ENCODE assay signal across 24 mouse cellular contexts in genomic region chr5:53691577-53691976, GRCm38 (mm10). TPM values are rescaled to one million over a fixed set of nuclear protein-coding genes. Genes with fewer than 3 reads are reported as not detected.
DNase-seq lines count a peak whose midpoint lies in the region; ATAC-seq lines count a peak whose summit lies in the region.
"Had no signal": no experiment of that assay in that cellular context is flagged by ENCODE, and none has a peak within 500 bp of the region (broad histone marks: within the 10 kb centered on the region; RNA-seq: fewer than 3 reads in every experiment).

No protein-coding gene starts in this region.

- no peaks in the 10 kb centered on the region for H3K36me3 ChIP-seq in heart, embryonic 16.5 days (ENCODE audit: control insufficient read depth, insufficient read depth)
- H3K36me3 ChIP-seq in neural tube, embryonic 14.5 days (ENCODE audit: control insufficient read depth, insufficient read depth, low read length) = no peaks in the 10 kb centered on the region
- H3K36me3 ChIP-seq: liver, embryonic 13.5 days had no signal

- H3K27ac ChIP-seq in heart, embryonic 16.5 days (ENCODE audit: low read length) = no peak overlapping the region
- no peak overlapping the region for H3K27ac ChIP-seq in neural tube, embryonic 14.5 days (ENCODE audit: low read depth, low read length)
- H3K27ac ChIP-seq: heart, adult 2 months; liver, embryonic 13.5 days had no signal

- no peak overlapping the region for H3K4me2 ChIP-seq in heart, embryonic 16.5 days (ENCODE audit: low read depth, low read length)
- H3K4me2 ChIP-seq in neural tube, embryonic 14.5 days (ENCODE audit: low read depth, low read length) = no peak overlapping the region
- H3K4me2 ChIP-seq: liver, embryonic 13.5 days; lung, embryonic 14.5 days had no signal

- intact Hi-C loops in heart, postnatal 25 days (cut with DNase I) = no loop called here

- no peaks in the 10 kb centered on the region for H3K27me3 ChIP-seq in heart, embryonic 16.5 days (ENCODE audit: control insufficient read depth, insufficient read depth, low read length)
- no peaks in the 10 kb centered on the region for H3K27me3 ChIP-seq in neural tube, embryonic 14.5 days (ENCODE audit: control insufficient read depth, insufficient read depth, low read length)
- H3K27me3 ChIP-seq: liver, embryonic 13.5 days had no signal

- 44% methylated on average over 3 of the region's 3 CpGs for WGBS in heart, embryonic 16.5 days
- WGBS in neural tube, embryonic 14.5 days = 72% methylated on average over 3 of the region's 3 CpGs

- peak; percentile 51 to 63 for DNase-seq in cerebellum, postnatal 10 days
- DNase-seq in cerebellum, postnatal 25 days = no peak
- no peak for DNase-seq in heart, postnatal 25 days (ENCODE audit: low spot score)
- DNase-seq in layer of hippocampus, postnatal 10 days (ENCODE audit: low spot score in 2 of 2) = peak; percentile 26 to 40
- no peak for DNase-seq in layer of hippocampus, adult 9-11 months
- DNase-seq in neural tube, embryonic 10.5 days (ENCODE audit: extremely low spot score, low spot score) = no peak
- DNase-seq: adrenal gland, adult 8-10 months; gastrocnemius, postnatal 36 days; heart, adult 2 months; kidney, adult 11 months; kidney, postnatal 4 days; liver, embryonic 13.5 days; lung, embryonic 14.5 days; right cerebral cortex, postnatal 14 days; spleen, adult 18-20 months had no signal

- no peaks in the 10 kb centered on the region for H3K9me3 ChIP-seq in heart, embryonic 16.5 days (replicated peaks; ENCODE audit: control insufficient read depth, low read length)
- no peaks in the 10 kb centered on the region for H3K9me3 ChIP-seq in neural tube, embryonic 14.5 days (ENCODE audit: control insufficient read depth, low read length)
- H3K9me3 ChIP-seq: liver, embryonic 13.5 days had no signal

- H3K4me1 ChIP-seq in heart, embryonic 16.5 days (ENCODE audit: control insufficient read depth, insufficient read depth, low read length) = no peaks in the 10 kb centered on the region
- H3K4me1 ChIP-seq in neural tube, embryonic 14.5 days (ENCODE audit: control insufficient read depth, insufficient read depth, low read length) = no peaks in the 10 kb centered on the region
- H3K4me1 ChIP-seq: liver, embryonic 13.5 days; megakaryocyte, embryonic 14.5 days had no signal

- no peak overlapping the region for H3K9ac ChIP-seq in heart, embryonic 16.5 days (ENCODE audit: low read length)
- H3K9ac ChIP-seq in neural tube, embryonic 14.5 days (replicated peaks; ENCODE audit: low read depth, low read length) = no peak overlapping the region
- H3K9ac ChIP-seq: liver, embryonic 13.5 days; lung, embryonic 14.5 days had no signal

- 0 out of 2 replicates have a peak, but pooled peaks have one; percentile 18 for ATAC-seq in heart, embryonic 16.5 days (replicated peaks; ENCODE audit: extremely low read depth, insufficient read depth, low FRiP score)
- ATAC-seq in neural tube, embryonic 14.5 days (ENCODE audit: low read depth) = peak; percentile 34; the same call in 1 of the 2 replicates
- ATAC-seq: activated CD4-positive, CD25-positive, alpha-beta regulatory T cell, adult 4 months had no signal

- H3K4me3 ChIP-seq in heart, embryonic 16.5 days (ENCODE audit: low read length) = no peak overlapping the region
- no peak overlapping the region for H3K4me3 ChIP-seq in neural tube, embryonic 14.5 days (ENCODE audit: low read depth, low read length)
- H3K4me3 ChIP-seq: heart, adult 2 months; liver, embryonic 13.5 days; megakaryocyte, embryonic 14.5 days had no signal

RNA-seq across cellular contexts. Expression of gene Cckar, which starts 15.9 kb away (rescaled TPM):
- polyA plus RNA-seq in heart, embryonic 16.5 days (2015; fragmentation: Nextera tagmentation; extraction: Ambion mirVana) = 0.96 and 3.6 TPM in 2 replicates
- not detected for total RNA-seq in heart, postnatal 25 days (2021)
- total RNA-seq in layer of hippocampus, postnatal 10 days (2021) = under 1 TPM in 1 of 2 experiments, not detected in 1; 0.11 TPM
- 0.42 and 1.1 TPM in 2 replicates for polyA plus RNA-seq in neural tube, embryonic 14.5 days (2014; fragmentation: Nextera tagmentation; extraction: Ambion mirVana)
- total RNA-seq: gastrocnemius, adult 18-20 months; gastrocnemius, postnatal 36 days; heart, adult 2 months; hematopoietic stem cell, adult 5-6 weeks; monocyte, adult 5-6 weeks had no signal
- polyA plus RNA-seq: activated CD4-positive, CD25-positive, alpha-beta regulatory T cell, adult 4 months; cortical plate, adult 2 months; thymus, postnatal 0 days had no signal

Comparison
In these comparisons a context has a peak if more than half of its experiments do, and no peak if none do; other contexts are left out.
1. DNase-seq: peak in cerebellum, postnatal 10 days (2 of 2) and layer of hippocampus, postnatal 10 days (2 of 2); none in cerebellum, postnatal 25 days (0 of 2), heart, postnatal 25 days (single experiment), layer of hippocampus, adult 9-11 months (single experiment) and neural tube, embryonic 10.5 days (single experiment).